Mouse (Mus musculus): ENCODE results near the gene Gm8011.
"Not testable (repeated sequence)": the region's sequence is repeated elsewhere in the genome, so short reads cannot be mapped to it uniquely, and the experiment has no call there.

Gm8011 gene

GRCm38 (mm10) chr14:42463581-42463980 is at the start of gene Gm8011:
Gene Gm8011, plus strand, starts transcription at chr14:42463881.
- DNase-seq = not testable (repeated sequence)

- not testable (repeated sequence) for DNase-seq
These were observed 24.1 kb upstream of the Gm8011 start, which contains the start of gene Gm8005 for GRCm38 (mm10) chr14:42439573-42439972. Gene Gm8005, minus strand, starts transcription at chr14:42439673.

GRCm38 (mm10) chr14:42502249-42502648 is 38.6 kb downstream of the Gm8011 start, which contains the start of gene Gm8020:
Gene Gm8020, minus strand, starts transcription at chr14:42502349.
- DNase-seq = not testable (repeated sequence)
